Mouse (Mus musculus) thymus, adult 18-20 months (tissue): Measurements from ENCODE around the gene Tbc1d1.

Source experiments
- DNase-seq, 2 experiments: peaks; one replicate each; pipeline ENCODE4 v3.0.0; 2022; ENCODE audit warnings: mixed read lengths in 2 of 2

The Tbc1d1 gene

DNA sequence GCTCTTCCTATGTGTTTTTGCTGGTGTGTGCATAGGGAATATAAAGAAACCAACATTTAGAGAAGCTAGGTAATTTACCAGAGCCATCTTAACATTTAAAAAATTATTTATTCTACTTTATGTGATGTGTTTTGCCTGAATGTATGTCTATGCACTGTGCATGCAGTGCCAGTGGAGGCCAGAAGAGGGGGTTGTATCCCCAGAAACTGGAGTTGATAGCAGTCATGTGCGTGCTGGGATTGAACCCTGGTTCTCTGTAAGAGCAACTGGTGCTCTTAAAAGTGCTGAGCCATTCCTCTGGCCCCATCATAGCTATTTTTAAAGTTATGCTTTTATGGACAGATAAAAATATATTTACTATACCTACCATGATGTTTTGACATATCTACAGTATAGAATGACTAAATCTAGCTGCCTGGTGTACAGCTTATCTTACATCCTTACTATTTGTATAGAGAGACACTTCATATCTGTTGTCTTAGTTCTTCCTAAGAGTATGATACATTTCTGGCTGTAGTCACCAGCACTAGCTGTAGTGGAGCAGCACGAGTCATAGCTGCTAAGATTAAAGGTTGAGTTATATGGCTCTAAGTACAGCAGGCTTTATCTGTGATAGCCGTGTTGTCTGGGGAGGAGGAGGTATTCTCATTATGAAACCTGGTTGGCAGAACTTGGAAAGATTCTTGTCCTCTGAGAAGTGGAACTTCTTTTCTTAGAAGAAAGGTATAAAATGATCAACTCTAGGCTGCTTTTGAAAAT lies 83.0 kb downstream of the Tbc1d1 start:
- DNase-seq: no peak

DNA sequence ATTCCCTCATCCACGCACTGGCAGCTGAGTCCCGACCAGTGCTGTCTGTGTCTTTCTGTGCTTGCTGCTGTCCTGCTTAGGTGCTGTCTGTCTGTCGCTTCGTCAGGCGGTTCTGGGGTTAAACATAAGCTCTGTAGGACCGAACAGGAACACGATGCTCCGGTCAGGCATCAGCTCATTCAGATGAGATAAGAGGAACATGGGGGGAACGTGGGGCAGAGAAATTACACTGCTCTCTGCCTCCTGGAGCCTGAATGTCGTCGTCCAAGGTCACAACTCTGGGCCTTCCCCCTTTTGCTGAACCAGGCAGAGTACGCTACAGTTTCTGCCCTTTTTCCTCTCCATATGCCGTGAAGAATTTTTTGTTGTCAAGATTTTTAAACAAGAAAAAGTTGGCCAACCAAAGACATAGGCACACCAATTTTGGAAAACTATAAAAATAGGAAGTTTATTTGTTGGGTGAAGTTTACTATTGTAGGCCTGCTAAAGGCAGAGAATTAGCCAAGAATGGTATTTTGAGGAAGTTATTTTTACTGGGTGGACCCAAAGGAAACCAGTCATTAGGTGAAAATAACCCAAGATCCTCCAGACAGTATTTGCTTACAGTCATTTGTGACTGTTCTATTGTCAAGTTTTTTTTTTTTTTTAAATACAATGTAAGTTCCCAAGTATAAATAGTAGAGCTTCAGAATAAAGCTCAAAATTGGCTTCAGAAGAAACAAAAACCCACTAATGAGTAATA lies 85.0 kb downstream of the Tbc1d1 start:
- DNase-seq: no peak

DNA sequence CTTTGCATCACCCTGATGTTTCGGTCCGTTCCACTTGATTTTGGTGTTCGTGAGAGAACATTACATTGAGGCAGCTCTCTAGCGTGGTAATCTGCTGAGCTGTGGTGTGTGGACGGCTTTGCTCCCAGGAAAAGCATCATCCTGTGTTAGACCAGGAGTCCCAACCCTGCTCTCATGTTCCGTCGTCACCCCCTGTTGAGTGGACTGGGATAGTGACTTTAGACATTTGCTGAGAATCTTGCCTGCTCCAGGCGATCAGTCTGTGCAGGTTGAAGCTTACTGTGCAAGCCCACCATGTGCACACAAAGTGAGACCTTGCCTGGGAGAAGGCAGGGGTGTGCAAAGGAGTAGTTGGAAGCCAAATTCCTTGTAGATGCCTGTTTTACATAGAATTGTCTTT lies 85.8 kb downstream of the Tbc1d1 start:
- no peak for DNase-seq

DNA sequence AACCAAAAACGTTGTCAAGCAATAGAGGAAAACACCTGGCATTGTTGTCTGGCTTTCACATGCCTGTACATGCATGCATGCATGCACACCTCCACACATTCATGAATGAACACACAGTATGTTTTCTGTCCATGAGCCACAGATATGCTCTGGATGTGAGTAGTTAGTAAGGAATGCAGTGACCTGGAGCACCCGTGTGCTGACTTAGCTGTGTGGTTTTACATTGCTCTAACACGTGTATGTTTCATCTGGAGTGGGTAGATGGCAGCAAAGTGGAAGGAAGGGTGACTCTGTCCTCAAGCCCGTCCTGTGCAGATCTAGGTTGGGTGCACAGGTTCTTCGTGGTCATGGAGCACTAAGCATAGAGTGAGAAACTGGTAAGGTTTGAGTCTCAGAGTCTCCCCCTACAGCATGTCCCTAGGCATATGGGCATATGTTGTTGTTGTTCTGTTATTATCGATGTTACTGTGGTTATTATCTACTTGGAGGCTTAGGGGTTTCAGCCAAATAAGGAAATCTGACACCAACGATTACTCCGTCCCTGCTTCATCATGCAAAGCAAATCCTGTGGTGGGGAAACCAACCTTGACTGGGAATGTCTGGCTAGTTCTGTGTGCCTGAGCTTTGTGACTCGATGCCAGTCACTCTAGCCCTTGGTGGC lies 86.8 kb downstream of the Tbc1d1 start:
- no peak for DNase-seq

- DNase-seq: no peak
Measured at GRCm38 (mm10) chr5:64243666-64244065, 87.6 kb downstream of the Tbc1d1 start.

DNA sequence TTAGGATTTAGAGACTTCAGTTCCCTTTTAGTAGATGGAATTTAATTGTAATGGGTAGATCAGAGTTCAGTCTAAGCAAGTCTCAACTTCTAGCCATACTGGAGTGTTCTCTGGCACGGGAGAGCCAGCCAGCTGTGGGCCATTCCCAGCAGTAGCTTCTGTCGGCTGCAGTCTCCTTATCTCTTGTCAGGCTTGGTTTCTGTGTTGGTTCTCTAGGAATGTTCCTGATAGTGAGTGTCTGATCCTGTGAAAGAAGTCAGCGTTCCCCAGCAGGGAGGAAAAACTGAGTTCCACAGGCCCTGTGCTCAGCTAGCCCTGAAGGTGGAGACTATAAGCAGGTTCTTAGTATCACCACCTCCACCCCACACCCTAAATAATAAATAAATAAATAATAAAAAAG lies 88.2 kb downstream of the Tbc1d1 start:
- DNase-seq: no peak

DNA sequence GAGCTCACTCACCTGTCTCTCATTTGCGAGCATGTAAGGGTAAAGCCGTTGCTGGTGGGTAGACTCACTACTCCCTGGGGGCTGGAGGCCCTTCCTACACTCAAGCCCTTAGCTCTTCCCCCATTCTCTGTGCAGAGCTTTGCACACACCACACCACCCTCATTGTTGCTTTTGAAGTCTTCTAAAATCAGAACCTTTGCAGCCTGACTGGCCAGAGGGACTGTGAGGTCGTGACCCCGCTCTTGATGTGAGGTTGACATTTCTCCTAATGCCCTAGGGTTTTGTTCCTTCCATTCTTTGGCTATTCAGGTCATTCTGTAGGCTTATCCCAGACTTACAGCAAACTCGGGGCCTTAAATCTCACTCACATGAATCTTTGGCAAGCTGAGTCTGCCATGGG lies 88.6 kb downstream of the Tbc1d1 start:
- DNase-seq: no peak

DNA sequence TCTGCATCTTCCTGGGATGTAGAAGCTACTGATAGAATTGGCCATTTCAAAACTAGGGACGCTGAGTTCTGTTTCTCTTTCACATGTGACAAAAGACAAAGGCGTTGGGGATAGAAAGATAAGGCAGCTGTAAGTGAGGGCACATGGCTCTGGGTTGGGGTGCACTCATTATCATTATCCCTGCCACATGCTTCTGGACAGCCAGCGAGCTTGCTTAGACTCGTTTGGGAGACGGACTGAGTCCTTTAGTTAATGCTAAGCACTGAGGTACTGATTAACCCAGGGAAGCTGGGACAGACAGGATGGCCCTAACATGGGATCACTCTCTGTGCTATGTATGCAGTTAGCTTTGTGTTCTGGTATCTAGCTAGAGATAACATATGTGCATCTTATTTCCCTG lies 95.3 kb downstream of the Tbc1d1 start:
- no peak for DNase-seq

DNA sequence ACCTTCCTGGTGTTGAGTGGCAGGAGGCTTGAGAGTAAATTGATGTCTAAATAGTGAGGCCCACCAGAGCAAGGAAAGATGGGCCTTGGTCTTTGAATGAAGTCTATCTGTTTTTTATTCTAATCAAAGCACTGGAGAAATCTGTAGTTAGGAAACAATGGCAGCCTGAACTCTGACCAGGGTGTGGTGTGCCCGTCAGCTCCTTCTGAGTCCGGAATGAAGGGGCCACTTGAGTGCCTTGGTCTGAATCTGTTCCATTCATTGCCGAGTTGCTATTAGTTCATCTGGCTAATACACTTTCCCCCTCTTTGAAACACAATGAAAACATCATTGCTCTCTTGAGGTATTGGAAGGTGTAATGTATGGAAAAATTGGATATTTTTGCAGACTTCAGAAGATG lies 98.2 kb downstream of the Tbc1d1 start:
- DNase-seq: no peak

GRCm38 (mm10) chr5:64254988-64255387 lies 98.9 kb downstream of the Tbc1d1 start:
- DNase-seq: no peak

- DNase-seq: no peak
Measured at GRCm38 (mm10) chr5:64263348-64263747, 107.2 kb downstream of the Tbc1d1 start.

DNA sequence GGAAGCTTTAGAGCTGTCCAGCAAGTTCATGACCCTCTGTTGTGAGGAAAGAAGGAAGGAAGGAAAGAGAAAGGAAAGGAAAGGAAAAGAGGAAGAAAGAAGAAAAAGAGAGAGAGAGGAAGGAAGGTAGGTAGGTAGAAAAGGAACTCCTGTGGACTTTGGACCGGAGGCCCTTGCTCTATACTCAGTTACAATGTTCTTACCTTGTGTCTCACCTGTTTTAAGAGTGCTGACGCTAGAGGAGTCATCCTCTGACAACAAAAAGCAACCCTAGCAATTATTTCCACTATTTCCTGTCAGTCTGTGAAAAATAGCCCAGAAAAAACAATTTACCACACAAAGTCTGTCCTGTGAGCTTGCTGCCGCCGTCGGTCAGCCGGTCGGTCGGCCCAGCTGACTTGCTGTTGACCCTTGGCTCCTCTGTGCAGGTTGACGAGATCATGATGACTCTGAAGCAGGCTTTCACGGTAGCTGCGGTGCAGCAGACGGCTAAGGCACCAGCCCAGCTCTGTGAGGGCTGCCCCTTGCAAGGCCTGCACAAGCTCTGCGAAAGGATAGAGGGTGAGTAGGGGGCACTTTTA lies 107.9 kb downstream of the Tbc1d1 start:
- no peak for DNase-seq

GRCm38 (mm10) chr5:64265145-64265544 lies 109.0 kb downstream of the Tbc1d1 start:
- DNase-seq: no peak

DNA sequence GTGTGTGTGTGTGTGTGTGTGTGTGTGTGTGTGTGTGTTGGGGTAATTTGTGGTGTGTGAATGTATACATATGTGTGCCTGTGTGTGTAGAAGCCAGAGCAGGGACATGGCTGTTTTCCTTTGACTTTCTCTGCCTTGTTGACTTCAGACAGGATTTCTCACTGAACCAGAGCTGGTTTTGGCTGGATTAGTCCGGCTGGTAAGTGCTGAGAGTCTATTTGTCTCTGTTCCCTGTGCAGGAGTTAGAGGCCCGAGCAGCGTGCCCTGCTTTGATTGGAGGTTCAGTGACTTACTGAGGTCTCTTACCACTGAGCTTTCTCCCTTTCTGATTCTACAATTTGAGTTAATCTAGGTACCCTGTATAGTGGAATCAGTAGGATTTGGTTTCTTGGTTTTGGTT lies 109.8 kb downstream of the Tbc1d1 start:
- DNase-seq: no peak

DNA sequence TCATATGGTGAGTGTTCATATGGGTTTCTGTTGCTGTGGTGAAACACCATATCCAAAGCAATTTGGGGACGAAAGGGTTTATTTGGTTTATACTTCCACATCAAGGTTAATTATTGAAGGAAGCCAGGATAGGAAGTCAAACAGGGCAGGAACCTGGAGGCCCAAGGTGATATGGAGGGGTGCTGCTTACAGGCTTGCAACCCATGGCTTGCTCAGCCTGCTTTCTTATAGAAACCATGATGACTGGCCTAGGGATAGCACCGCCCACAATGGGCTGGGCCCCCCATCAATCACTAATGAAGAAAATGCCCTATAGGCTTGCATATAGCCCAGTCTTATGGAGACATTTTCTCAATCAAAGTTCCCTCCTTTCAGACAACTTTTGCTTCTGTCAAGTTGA lies 110.4 kb downstream of the Tbc1d1 start:
- DNase-seq: no peak

- DNase-seq: no peak
Measured at GRCm38 (mm10) chr5:64267279-64267678, 111.2 kb downstream of the Tbc1d1 start.

GRCm38 (mm10) chr5:64269669-64270068 lies 113.6 kb downstream of the Tbc1d1 start:
- DNase-seq: no peak

GRCm38 (mm10) chr5:64273517-64273916 lies 117.4 kb downstream of the Tbc1d1 start:
- DNase-seq: no peak

GRCm38 (mm10) chr5:64274296-64274695 lies 118.2 kb downstream of the Tbc1d1 start:
- no peak for DNase-seq

GRCm38 (mm10) chr5:64274738-64275451 lies 118.8 kb downstream of the Tbc1d1 start:
- DNase-seq: no peak

GRCm38 (mm10) chr5:64277646-64278191 lies 121.6 kb downstream of the Tbc1d1 start:
- DNase-seq: no peak

DNA sequence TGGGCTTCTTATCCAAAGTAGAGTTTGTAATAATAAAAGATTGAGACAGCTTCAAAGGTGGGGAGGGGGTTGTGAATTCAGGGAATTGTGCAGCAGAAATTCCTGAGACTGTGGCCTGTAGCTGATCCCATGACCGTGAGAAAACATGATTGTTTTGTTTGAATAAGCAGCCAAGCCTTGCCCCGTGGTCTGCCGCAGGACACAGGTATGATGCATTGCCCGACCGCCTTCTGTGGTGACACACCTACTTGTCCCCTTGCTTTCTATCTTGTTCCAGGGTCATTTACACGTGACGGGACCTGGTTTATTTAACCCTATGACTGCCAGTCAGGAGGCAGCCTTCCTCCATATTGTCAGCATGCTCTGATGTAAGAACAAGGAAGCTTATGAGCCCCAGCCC lies 123.6 kb downstream of the Tbc1d1 start:
- DNase-seq: no peak

DNA sequence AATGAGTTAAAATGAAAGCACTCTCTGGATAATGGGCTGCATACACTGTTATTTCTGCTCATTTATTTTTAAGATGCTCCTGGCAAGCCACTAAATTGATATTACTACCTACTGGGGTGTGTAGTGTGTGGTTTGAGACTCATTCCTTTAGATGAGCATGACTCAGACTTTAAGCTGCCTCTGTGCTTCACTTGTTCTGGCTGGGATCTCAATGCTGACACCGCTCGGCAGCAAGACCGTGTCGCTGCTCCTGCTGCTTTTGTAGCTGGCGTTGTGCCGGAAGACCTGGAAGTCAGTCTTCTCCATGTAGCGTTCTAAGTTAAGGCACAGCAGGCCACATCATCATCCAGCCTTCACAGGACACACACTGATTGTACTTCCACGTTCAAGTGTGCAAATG lies 124.1 kb downstream of the Tbc1d1 start:
- no peak for DNase-seq
